Mouse (Mus musculus): ENCODE measurements around the gene Tcl1b3. TPM values are rescaled to one million over a fixed set of nuclear protein-coding genes. Genes with fewer than 3 reads are reported as not detected.

The Tcl1b3 gene
- polyA plus RNA-seq, 1 experiment: not detected

DNA sequence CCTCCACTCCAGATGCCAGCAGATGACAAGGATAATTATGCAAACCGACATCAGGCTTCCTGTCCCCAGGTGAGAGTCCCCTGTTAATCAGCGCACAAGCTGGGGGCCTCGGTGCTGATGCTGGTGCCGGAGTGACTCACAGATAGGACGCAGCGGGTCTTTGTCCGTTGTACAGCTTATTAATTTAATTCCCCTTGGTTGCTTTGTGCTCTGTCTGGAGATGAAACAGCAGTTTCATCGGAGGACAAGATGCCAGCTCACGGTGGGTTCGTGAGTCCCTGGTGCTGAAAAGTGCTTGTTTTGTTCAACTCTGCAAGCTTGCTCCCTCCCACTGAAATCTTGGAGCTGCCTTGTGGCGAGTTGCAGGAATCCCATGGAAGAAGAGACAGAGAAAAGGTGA, 43.5 kb downstream of the Tcl1b3 start:
- WGBS: 71% methylated on average over 11 of the region's 11 CpGs
- no peaks in the 10 kb centered on the region for H3K4me1 ChIP-seq (replicated peaks; ENCODE audit: control insufficient read depth, insufficient read depth, low read length)
- TF ChIP-seq CTCF (IDR thresholded peaks at IDR 0.05; ENCODE audit: borderline replicate concordance, control insufficient read depth, extremely low read depth, insufficient read depth, low read length, poor library complexity) (no peak), POLR2A (IDR thresholded peaks at IDR 0.05; ENCODE audit: control insufficient read depth, extremely low read depth, insufficient read depth, low read length, poor library complexity) (no peak)

DNA sequence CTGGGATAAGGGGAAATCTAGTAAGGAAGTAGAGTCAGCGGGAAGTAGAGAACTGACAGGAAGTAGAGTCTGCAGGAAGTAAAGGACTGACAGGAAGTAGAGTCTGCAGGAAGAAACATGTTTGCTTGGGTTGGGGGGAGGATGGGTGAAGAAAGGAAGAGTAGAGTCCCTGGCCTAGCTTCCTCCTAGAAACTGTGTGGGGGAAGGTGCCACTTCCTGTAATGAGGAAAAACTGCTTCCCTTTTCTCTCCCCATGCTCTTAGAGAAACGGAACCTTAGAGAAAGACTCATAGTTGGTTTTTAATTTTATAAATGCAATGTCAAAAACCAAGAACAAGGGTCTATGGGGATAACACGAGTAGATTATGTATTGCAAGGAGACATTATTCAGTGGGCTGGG, 44.2 kb downstream of the Tcl1b3 start:
- 40% methylated on average over 3 of the region's 3 CpGs for WGBS
- TF ChIP-seq CTCF (IDR thresholded peaks at IDR 0.05; ENCODE audit: borderline replicate concordance, control insufficient read depth, extremely low read depth, insufficient read depth, low read length, poor library complexity): no peak
- TF ChIP-seq POLR2A (IDR thresholded peaks at IDR 0.05; ENCODE audit: control insufficient read depth, extremely low read depth, insufficient read depth, low read length, poor library complexity): no peak
- no peaks in the 10 kb centered on the region for H3K36me3 ChIP-seq (ENCODE audit: control insufficient read depth, insufficient read depth, low read length)

More for the DNA sequence above, 43.5 kb downstream of the Tcl1b3 start:
- Histone ChIP-seq H3K4me3 (ENCODE audit: control insufficient read depth, insufficient read depth, low read length) (no peak overlapping the region), H3K36me3 (ENCODE audit: control insufficient read depth, insufficient read depth, low read length) (no peaks in the 10 kb centered on the region), H3K27ac (ENCODE audit: control insufficient read depth, insufficient read depth, low read length) (no peak overlapping the region), H3K27me3 (ENCODE audit: control insufficient read depth, insufficient read depth, low read length) (no peaks in the 10 kb centered on the region)
- no peak for DNase-seq

DNA sequence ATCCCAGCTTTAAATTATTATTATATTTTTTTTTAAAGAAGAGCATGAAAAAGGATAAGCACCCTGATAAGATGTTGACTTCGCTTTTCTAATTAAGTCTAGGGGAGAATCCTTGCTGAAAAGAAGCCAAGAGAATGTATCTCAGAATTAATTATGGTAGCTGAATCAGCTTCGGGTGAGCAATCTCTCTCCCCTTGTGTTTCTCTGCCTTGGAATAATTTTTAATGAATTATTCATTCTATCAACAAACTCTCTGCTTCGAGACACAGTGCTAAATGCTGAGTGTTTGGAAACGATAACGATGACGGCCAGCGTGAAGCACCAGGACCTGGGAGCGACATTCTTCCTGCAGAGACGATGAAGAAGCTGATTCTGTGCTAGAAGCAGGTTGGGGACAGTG, 48.2 kb downstream of the Tcl1b3 start:
- 93% methylated on average over 9 of the region's 9 CpGs for WGBS

More for the DNA sequence above, 44.2 kb downstream of the Tcl1b3 start:
- Histone ChIP-seq H3K27me3 (ENCODE audit: control insufficient read depth, insufficient read depth, low read length) (no peaks in the 10 kb centered on the region), H3K4me1 (replicated peaks; ENCODE audit: control insufficient read depth, insufficient read depth, low read length) (no peaks in the 10 kb centered on the region), H3K4me3 (ENCODE audit: control insufficient read depth, insufficient read depth, low read length) (no peak overlapping the region), H3K27ac (ENCODE audit: control insufficient read depth, insufficient read depth, low read length) (no peak overlapping the region)
- DNase-seq: no peak

More for the DNA sequence above, 48.2 kb downstream of the Tcl1b3 start:
- H3K27ac ChIP-seq (ENCODE audit: control insufficient read depth, insufficient read depth, low read length): no peak overlapping the region
- H3K36me3 ChIP-seq (ENCODE audit: control insufficient read depth, insufficient read depth, low read length): no peaks in the 10 kb centered on the region
- no peak for TF ChIP-seq POLR2A (IDR thresholded peaks at IDR 0.05; ENCODE audit: control insufficient read depth, extremely low read depth, insufficient read depth, low read length, poor library complexity)
- DNase-seq: no peak
- H3K4me3 ChIP-seq (ENCODE audit: control insufficient read depth, insufficient read depth, low read length): no peak overlapping the region
- H3K27me3 ChIP-seq (ENCODE audit: control insufficient read depth, insufficient read depth, low read length): no peaks in the 10 kb centered on the region
- no peaks in the 10 kb centered on the region for H3K4me1 ChIP-seq (replicated peaks; ENCODE audit: control insufficient read depth, insufficient read depth, low read length)

Other genes starting within 250 kb of the Tcl1b3 start
- gene Syne3, start 181.2 kb upstream of the Tcl1b3 start, polyA plus RNA-seq (2012; rRNA removed): 16.4 and 20.1 TPM in 2 replicates
- 66.6 and 68.4 TPM in 2 replicates for gene Glrx5, start 158.4 kb upstream of the Tcl1b3 start, polyA plus RNA-seq (2012; rRNA removed)
- gene Tcl1b2, start 45.0 kb upstream of the Tcl1b3 start, polyA plus RNA-seq (2012; rRNA removed): not detected in 2 replicates
- not detected in 2 replicates for gene Tcl1b1, start 31.4 kb upstream of the Tcl1b3 start, polyA plus RNA-seq (2012; rRNA removed)
- gene Tcl1b5, start 14.7 kb upstream of the Tcl1b3 start, polyA plus RNA-seq (2012; rRNA removed): 0.12 TPM in 1 of 2 replicates, not detected in the other
- gene Tcl1b4, start 10.9 kb downstream of the Tcl1b3 start, polyA plus RNA-seq (2012; rRNA removed): not detected in 2 replicates
- 0.18 TPM in 1 of 2 replicates, not detected in the other for gene Tcl1, start 31.8 kb downstream of the Tcl1b3 start, polyA plus RNA-seq (2012; rRNA removed)
- 0.05 TPM in 1 of 2 replicates, not detected in the other for gene Tunar, start 142.8 kb downstream of the Tcl1b3 start, polyA plus RNA-seq (2012; rRNA removed)